Mouse (Mus musculus): ENCODE results near the gene Zkscan4.
"Not testable (repeated sequence)": the region's sequence is repeated elsewhere in the genome, so short reads cannot be mapped to it uniquely, and the experiment has no call there.

Zkscan4 gene

GRCm38 (mm10) chr13:21478759-21479670 is at the start of gene Zkscan4, which contains the start of gene Gm10065:
Zkscan4 (plus strand) TSS chr13:21478907.
Gm10065 (minus strand) TSS chr13:21479441.
- peak; percentile 36 for DNase-seq (ENCODE audit: low spot score)

DNA sequence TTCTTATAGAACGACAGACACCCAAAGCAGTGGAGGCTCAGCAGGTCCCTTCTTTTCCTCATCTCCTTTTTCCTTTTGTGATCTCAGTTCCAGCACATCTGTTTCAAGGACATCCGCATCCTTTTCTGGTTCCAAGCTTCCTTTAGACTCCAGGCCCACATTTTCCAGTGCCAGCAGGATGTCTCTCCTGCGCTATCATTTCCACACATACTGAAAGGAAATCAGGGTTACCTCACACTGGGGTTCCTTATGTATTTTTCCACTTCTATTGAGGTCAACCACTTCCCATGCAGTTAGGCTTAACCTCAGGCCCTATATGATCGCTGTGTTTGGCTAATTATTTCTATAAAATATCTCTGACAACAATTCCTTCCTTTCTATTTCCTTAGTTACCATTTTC is 43.2 kb upstream of the Zkscan4 start:
- DNase-seq (ENCODE audit: low spot score): no peak

DNA sequence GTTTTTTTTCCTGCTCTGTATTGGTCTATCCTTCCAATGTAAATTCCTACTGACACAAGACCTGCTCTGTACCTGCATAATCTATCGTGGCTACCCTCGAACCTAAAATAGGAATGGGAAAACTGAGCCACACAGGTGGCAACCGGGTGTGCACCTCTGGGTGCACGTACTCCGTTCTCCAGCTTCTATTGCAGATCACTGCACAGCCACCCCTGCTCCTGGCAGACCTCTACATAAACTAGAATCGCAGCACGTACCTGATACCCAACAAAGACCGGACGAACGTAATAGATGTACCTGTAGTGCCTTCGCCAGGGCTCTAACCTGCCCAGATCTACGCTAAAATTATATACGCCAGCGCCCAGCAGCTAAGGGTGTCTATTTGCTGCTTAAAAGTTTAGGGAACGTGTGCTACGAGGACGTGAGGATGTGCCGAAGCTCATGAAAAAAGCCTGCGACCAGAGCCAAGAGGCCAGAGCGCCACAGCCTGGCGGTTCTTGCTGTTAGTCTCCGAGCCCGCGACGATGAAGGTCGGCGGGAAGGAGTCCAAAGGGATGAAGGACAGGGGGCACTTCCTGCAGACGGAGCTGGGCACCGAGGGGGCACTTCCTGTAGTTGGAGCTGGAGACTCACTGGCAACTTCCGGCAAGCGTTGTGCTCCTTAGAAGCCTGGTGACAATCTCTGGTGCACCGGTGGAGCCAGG is 38.1 kb upstream of the Zkscan4 start, which contains the start of gene Pgbd1:
Gene Pgbd1, minus strand, starts transcription at position 556 of the 704 bp plus-strand sequence.
- peak; percentile 77 for DNase-seq (ENCODE audit: low spot score)

- DNase-seq (ENCODE audit: low spot score): no peak
These were observed 37.5 kb upstream of the Zkscan4 start for GRCm38 (mm10) chr13:21441207-21441572.

DNA sequence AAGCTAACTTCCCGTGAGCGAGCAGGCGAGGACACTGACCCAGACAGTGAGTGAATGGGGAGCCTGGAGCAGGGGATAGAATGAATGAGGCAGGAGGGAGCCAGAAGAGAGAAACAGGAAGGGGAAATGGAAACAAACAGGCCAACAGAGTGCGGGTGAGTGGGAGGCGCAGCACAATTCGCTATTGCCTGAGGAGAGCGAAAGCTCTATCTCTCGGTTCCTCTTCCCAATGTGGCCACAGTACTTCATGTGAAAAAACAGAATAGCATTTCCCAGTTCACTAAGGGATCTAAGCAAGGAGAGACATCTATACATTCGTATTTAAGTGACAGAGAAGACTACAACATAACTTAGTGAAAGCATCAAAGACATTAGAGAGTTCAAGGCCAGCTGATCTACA is 31.9 kb upstream of the Zkscan4 start:
- DNase-seq (ENCODE audit: low spot score): no peak

GRCm38 (mm10) chr13:21447856-21448614 is 30.7 kb upstream of the Zkscan4 start:
- peak; percentile 40 for DNase-seq (ENCODE audit: low spot score)

DNA sequence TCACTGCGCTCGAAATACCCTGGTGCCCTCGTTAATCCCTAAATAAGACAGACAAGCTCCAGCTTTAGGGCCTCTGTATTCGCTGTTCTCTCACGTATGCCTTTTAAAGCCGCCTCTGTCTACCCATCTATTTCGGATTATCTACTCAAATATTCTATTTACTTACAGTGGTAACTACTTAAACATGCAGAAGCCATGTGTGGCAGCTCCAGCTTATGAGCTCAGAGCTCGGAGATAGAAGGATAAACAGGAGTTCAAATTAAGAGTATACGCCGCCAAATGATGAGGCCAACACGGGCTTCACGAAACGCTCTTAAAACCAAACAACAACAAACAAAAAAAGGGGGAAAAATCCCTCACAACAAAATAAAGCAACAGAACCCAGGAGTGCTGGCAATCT is 25.7 kb upstream of the Zkscan4 start:
- no peak for DNase-seq (ENCODE audit: low spot score)

GRCm38 (mm10) chr13:21453449-21453848 is 25.3 kb upstream of the Zkscan4 start, which contains the start of gene Zscan26:
Zscan26 (minus strand) TSS chr13:21453730.
- peak; percentile 77 for DNase-seq (ENCODE audit: low spot score)

DNA sequence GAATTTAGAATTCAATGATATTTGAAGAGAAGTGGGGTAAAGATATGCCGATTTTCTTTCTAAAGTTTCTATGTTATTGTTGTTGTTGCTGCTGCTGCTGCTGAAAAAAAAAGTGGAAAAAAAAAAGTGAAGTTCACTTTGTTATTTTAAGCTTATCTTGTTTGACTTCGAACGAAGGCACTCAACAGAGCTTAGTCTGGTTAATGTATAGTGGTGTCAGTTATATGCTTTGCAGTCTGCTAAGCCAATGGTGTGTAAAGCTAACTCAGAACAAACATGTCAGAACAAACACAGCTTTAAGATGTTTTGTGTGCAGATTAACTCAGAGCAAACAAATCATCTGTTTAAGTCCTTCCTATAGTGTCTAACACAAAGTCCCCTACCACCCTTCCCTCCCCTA is 24.6 kb upstream of the Zkscan4 start:
- DNase-seq (ENCODE audit: low spot score): no peak

GRCm38 (mm10) chr13:21456347-21456746 is 22.4 kb upstream of the Zkscan4 start:
- DNase-seq (ENCODE audit: low spot score): no peak

- DNase-seq (ENCODE audit: low spot score): not testable (repeated sequence)
These were observed 16.2 kb upstream of the Zkscan4 start for GRCm38 (mm10) chr13:21462516-21462915.

GRCm38 (mm10) chr13:21467336-21467735 is 11.4 kb upstream of the Zkscan4 start:
- no peak for DNase-seq (ENCODE audit: low spot score)

- peak; percentile 84 for DNase-seq (ENCODE audit: low spot score)
These were observed 10.4 kb upstream of the Zkscan4 start, which contains the start of gene Nkapl for GRCm38 (mm10) chr13:21468061-21469019. Nkapl (minus strand) TSS chr13:21468509.

- DNase-seq (ENCODE audit: low spot score): no peak
These were observed 9.6 kb upstream of the Zkscan4 start for GRCm38 (mm10) chr13:21469097-21469496.

- DNase-seq (ENCODE audit: low spot score): no peak
These were observed 6.3 kb upstream of the Zkscan4 start for GRCm38 (mm10) chr13:21472427-21472826.

GRCm38 (mm10) chr13:21486881-21487280 is 8.2 kb downstream of the Zkscan4 start:
- no peak for DNase-seq (ENCODE audit: low spot score)

- no peak for DNase-seq (ENCODE audit: low spot score)
These were observed 14.1 kb downstream of the Zkscan4 start for GRCm38 (mm10) chr13:21492847-21493246.

DNA sequence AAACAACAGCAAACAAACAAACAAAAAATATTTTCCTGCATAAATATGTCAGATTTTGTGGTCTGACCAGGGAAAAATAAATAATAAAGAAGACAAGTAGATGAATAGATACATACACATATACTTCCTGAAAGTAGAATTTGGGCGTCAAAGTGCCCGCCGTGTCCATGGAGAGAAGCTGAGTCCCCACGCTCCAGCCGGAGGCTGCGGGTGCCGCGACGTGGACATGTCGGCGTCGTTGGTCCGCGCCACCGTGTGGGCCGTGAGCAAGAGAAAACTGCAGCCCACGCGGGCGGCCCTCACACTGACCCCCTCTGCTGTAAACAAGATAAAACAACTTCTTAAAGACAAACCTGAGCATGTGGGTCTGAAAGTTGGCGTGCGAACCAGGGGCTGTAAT is 16.4 kb downstream of the Zkscan4 start, which contains the start of gene AK157302:
Gene AK157302, plus strand, starts transcription at position 144 of the 400 bp plus-strand sequence.
- no peak for DNase-seq (ENCODE audit: low spot score)

DNA sequence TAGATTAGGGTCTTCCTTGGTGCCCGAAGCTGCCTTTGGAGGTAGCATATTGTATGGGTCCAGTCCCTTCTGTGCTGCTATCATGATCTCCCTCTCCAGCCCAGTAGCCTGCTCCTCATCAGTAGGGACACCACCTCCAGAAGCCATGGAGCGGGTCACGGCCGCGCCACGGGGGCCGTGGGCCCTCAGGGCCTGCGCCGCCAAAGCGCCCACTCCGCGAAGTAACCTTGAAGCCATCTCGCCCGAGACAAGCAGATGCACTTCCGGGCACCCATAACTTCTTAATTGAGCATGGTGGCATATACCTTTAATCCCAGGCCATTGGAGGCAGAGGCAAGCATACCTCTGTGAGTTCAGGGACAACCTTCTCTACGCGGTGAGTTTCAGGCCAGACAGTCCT is 22.5 kb downstream of the Zkscan4 start, which contains the start of gene Gm11273:
Gene Gm11273, minus strand, starts transcription at position 237 of the 400 bp plus-strand sequence.
- DNase-seq (ENCODE audit: low spot score): not testable (repeated sequence)

GRCm38 (mm10) chr13:21502296-21502695 is 23.6 kb downstream of the Zkscan4 start:
- no peak for DNase-seq (ENCODE audit: low spot score)

DNA sequence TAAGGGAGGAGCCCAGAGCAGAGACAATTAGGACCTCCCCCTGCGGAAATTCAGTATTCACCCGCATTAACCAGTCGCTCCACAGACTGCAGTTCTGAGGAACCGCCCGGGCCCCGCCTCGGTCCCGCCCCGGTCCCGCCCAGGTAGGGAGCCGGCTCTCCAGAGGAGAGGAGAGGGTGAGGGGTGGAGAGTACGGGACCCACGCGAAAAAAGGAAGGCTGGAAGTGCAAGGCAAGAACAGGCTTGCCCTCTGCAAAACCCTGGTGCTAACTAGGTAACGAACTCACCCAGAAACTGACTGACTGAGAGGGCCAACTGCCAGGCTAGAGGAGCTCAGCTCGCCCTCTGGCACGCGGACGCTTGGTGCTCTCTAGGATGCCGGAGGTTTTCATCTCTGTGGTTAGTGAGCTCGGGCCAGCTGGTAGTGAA is 27.5 kb downstream of the Zkscan4 start:
- DNase-seq (ENCODE audit: low spot score): peak; percentile 78

All from testis, postnatal 14 days (tissue).